Mouse (Mus musculus) embryonic fibroblast, embryonic 13.5 days (primary cell): Measurements from ENCODE around the gene Srgn.

Source experiments
- CTCF ChIP-seq: IDR thresholded peaks from 2 replicates; pipeline ENCODE4 v1.5.1; 2011; ENCODE audit warnings: mild to moderate bottlenecking, control low read depth, low read length, moderate library complexity, borderline replicate concordance; ENCODE audit not compliant: insufficient read depth
- POLR2A ChIP-seq: IDR thresholded peaks from 2 replicates; pipeline ENCODE4 v1.6.1; 2011; ENCODE audit warnings: low read depth, mild to moderate bottlenecking, control low read depth, low read length, moderate library complexity

GRCm38 (mm10) chr10:62517511-62517910 is 9.7 kb downstream of the Srgn start:
- TF ChIP-seq CTCF (no peak), POLR2A (no peak)
